Mouse (Mus musculus) liver, embryonic 14.5 days (tissue): ENCODE measurements at regions not wholly inside any gene's neighbourhood (a gene's known extent, or its start where the extent isn't known, plus 50 kb on each side); places are given as distances from the start of the nearest gene placed in this dataset.

Experiments
- CTCF ChIP-seq: IDR thresholded peaks from 2 replicates; pipeline ENCODE4 v1.5.1; 2016; ENCODE audit warnings: antibody characterized with exemption, low read depth, control low read depth
- EP300 ChIP-seq: IDR thresholded peaks from 2 replicates; pipeline ENCODE4 v1.6.1; 2016; ENCODE audit warnings: antibody characterized with exemption, low read depth

- TF ChIP-seq CTCF, result no peak
- no peak for TF ChIP-seq EP300
Observed at GRCm38 (mm10) chr13:70153062-70153461, 350.9 kb downstream of the Med10 start.
